Mouse (Mus musculus) stomach, embryonic 16.5 days (tissue): ENCODE results near the gene Rinl. TPM values are rescaled to one million over a fixed set of nuclear protein-coding genes. Genes with fewer than 3 reads are reported as not detected.

Source experiments
- ATAC-seq: fragments of 200-750 bp; cut with Nextera tagmentation; 2 replicates; pipeline ENCODE4 v1.8.0; 2017; ENCODE audit warnings: moderate number of reproducible peaks, moderate TSS enrichment; ENCODE audit not compliant: insufficient read depth, low FRiP score
- H3K27ac ChIP-seq: fragments of 300-500 bp; sonication (generic); 2 replicates; pipeline ENCODE4 v1.5.1; 2014; ENCODE audit warnings: low read length
- H3K27me3 ChIP-seq: fragments of 300-500 bp; sonication (generic); 2 replicates; pipeline ENCODE4 v1.6.1; 2014; ENCODE audit warnings: low read length, control low read depth, mixed read lengths; ENCODE audit not compliant: control insufficient read depth, insufficient read depth
- H3K36me3 ChIP-seq: fragments of 300-500 bp; sonication (generic); 2 replicates; pipeline ENCODE4 v1.6.1; 2014; ENCODE audit warnings: low read length; ENCODE audit not compliant: control insufficient read depth, insufficient read depth
- H3K4me1 ChIP-seq: fragments of 300-500 bp; sonication (generic); 2 replicates; pipeline ENCODE4 v1.6.1; 2014; ENCODE audit warnings: low read length, control low read depth, mixed read lengths; ENCODE audit not compliant: control insufficient read depth, insufficient read depth
- H3K4me2 ChIP-seq: fragments of 300-500 bp; sonication (generic); 2 replicates; pipeline ENCODE4 v1.6.1; 2014; ENCODE audit warnings: low read depth, low read length, mixed read lengths
- H3K4me3 ChIP-seq: fragments of 300-500 bp; sonication (generic); replicated peaks from 2 replicates; pipeline ENCODE4 v1.5.1; 2014; ENCODE audit warnings: mild to moderate bottlenecking, low read length
- H3K9ac ChIP-seq: fragments of 300-500 bp; sonication (generic); 2 replicates; pipeline ENCODE4 v1.6.1; 2014; ENCODE audit warnings: low read length
- H3K9me3 ChIP-seq: fragments of 300-500 bp; sonication (generic); replicated peaks from 2 replicates; pipeline ENCODE4 v1.6.1; 2016; ENCODE audit warnings: low read length, control low read depth; ENCODE audit not compliant: control insufficient read depth
- WGBS: fragments of 180-500 bp; shearing (Covaris S2); extraction: QIAGEN DNeasy Blood & Tissue Kit; methylation state at CpG from one replicate; pipeline ENCODE4 v1.1.7; 2014; 5-methylcytosine and 5-hydroxymethylcytosine counted together
- polyA plus RNA-seq: library from polyadenylated mRNA; unstranded; fragments of >200 nt; fragmentation: Nextera tagmentation; extraction: Ambion mirVana; gene quantifications from 2 replicates; pipeline ENCODE4 v1.2.1, GENCODE M21; 2015

The Rinl gene
- polyA plus RNA-seq, 1 experiment from 2014 or later: 5.9 TPM

DNA sequence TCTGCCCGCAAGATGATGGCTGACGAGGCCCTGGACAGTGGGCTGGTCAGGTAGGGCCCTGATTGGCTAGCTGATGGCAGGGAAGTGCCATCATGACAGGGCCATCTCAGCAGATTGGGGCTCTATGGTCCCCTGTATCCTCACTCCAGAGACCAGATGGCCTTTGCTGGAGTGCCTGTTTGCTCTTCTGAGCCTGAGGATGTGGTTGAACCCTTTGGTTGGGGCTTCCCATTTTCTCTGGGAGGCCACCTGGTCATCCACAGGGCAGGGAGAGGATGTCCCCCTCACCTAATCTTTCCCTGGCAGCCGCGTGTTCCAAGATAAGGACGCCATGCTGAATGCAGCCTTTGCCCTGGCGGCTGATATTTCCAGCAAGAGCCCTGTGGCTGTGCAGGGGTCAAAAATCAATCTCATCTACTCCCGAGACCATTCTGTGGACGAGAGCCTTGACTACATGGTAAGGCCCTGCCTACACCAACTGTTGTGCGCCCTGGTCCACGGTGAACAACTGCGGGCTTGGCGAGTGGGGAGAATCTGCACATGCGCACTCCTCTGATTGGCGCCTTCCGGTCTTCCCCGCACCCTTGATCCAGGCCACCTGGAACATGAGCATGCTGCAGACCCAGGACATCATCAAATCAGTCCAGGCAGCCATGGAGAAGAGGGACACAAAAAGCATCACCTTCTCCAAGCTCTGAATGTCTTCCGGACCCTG is 42.8 kb downstream of the Rinl start:
- peaks cover 18% of the 10 kb centered on the region; the same call in 1 of the 2 replicates for H3K36me3 ChIP-seq
- WGBS: 77% methylated on average over 17 of the region's 17 CpGs
- no peak for ATAC-seq
- H3K27ac ChIP-seq: peak overlapping the region; percentile 80
- no peaks in the 10 kb centered on the region for H3K27me3 ChIP-seq
- no peak overlapping the region for H3K4me2 ChIP-seq
- H3K4me1 ChIP-seq: peaks cover 8% of the 10 kb centered on the region
- no peak overlapping the region for H3K4me3 ChIP-seq
- H3K9ac ChIP-seq: no peak overlapping the region
- no peaks in the 10 kb centered on the region for H3K9me3 ChIP-seq

DNA sequence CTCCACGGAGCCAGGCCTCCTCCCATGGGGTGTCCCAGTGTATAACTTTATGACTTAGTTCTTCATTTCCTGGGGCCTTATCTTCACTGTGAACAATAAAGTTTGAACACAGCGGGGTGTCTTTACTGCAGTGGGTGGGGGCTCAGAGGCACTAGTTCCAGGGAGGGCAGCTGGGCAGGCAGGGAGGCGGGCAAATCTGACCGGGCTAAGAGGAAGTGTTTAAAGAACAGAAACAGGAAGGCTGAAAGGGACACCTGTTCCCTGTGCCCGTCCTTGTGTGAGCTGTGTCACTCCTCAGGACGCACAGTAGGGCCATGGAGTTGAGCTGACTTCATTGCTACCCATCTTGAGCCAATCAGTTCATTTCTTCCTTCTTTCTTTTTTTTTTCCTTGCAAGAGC is 43.4 kb downstream of the Rinl start:
- Histone ChIP-seq H3K9me3 (no peaks in the 10 kb centered on the region), H3K27me3 (no peaks in the 10 kb centered on the region), H3K36me3 (peaks cover 18% of the 10 kb centered on the region; the same call in 1 of the 2 replicates), H3K4me1 (peaks cover 8% of the 10 kb centered on the region), H3K4me3 (no peak overlapping the region), H3K27ac (peak overlapping the region; percentile 80), H3K9ac (no peak overlapping the region), H3K4me2 (no peak overlapping the region)
- 48% methylated on average over 6 of the region's 6 CpGs for WGBS
- ATAC-seq: peak; percentile 30; the same call in 1 of the 2 replicates

DNA sequence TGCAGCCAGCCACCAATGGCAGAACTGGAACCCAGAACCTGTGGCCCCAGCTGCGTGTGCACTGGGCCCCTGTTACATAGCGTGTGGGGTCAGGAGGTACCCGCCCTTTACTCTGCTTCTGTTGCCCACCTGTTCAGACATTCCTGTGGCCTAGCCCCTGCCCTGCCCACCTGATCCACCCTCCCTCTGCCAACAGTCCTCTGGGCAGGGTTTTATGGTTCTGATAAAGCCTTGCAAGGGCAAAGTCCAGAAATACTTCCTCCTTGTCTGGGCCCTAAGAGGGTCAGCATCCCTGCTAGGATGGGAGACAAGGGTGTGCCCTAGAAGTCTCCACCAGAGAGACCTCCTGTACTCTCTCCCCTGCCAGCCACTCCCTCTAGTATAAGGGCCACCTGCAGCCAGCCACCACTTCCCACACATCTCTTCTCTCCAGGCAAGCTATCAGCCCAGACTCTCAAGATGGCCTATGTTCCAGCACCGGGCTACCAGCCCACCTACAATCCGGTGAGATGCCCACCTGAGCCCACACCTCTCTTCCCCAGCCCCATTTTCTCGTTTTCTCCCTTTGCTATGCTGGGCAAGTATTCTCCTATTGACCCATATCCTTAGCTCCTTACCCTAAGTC is 45.1 kb downstream of the Rinl start, which contains the start of gene Lgals4:
Lgals4 (plus strand) TSS at position 132 of the 625 bp plus-strand sequence.
- Histone ChIP-seq H3K4me1 (peaks cover 3% of the 10 kb centered on the region), H3K4me2 (peak within 1 kb of the TSS; percentile 31), H3K4me3 (peak within 1 kb of the TSS; percentile 31), H3K36me3 (peaks cover 18% of the 10 kb centered on the region; the same call in 1 of the 2 replicates), H3K27ac (peak within 1 kb of the TSS; percentile 87), H3K9ac (peak within 1 kb of the TSS; percentile 20), H3K27me3 (no peaks in the 10 kb centered on the region), H3K9me3 (no peaks in the 10 kb centered on the region)
- peak; percentile 80 for ATAC-seq
- 64% methylated on average over 6 of the region's 6 CpGs for WGBS

DNA sequence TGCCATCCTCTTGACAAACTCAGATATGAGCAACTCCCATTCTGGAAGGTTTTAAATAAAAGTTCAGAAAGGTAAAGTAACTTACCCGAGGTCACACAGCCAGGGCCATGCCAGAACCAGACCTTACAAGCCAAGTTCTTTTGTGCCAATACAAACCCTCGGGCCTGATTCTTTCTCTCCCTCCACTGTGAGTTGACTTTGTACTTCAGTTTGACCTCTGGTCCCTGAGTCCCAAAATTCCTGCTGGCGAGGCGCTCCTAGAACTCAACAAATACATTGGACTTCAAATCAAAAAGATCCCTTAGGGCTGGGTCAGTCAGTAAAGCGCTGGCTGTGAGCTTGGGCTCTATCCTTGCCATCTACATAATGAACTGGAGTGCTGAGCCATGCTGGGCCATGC is 48.2 kb downstream of the Rinl start:
- Histone ChIP-seq H3K27ac (0 out of 2 replicates have a peak overlapping the region, but pooled peaks have one; percentile 7), H3K9me3 (no peaks in the 10 kb centered on the region), H3K9ac (no peak overlapping the region), H3K4me2 (0 out of 2 replicates have a peak overlapping the region, but pooled peaks have one; percentile 2), H3K36me3 (no peaks in the 10 kb centered on the region), H3K4me1 (no peaks in the 10 kb centered on the region; the same call in 1 of the 2 replicates), H3K27me3 (no peaks in the 10 kb centered on the region), H3K4me3 (no peak overlapping the region)
- WGBS: 78% methylated on average over 5 of the region's 5 CpGs
- ATAC-seq: no peak

DNA sequence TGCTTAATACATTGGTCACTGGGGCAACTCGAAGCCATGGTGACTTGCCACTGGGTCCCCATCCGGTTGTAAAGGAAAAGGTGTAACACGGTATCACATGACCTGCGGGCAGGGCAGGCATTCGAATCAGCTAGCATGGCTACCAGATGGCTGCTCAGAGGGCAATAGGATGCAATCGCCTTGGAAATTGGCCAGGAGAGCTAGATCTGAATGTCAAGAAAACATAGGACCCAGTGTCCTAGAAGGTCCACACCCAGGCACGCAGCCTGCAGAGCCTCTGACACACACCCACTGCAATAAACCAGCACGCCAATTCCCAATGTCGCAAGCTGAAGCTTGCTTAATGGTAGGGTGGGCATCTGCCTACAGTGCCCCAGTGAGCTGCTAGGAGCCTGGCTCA is 49.6 kb downstream of the Rinl start:
- Histone ChIP-seq H3K27me3 (no peaks in the 10 kb centered on the region), H3K4me3 (no peak overlapping the region), H3K27ac (peak overlapping the region; percentile 70), H3K9me3 (no peaks in the 10 kb centered on the region), H3K9ac (no peak overlapping the region), H3K4me1 (no peaks in the 10 kb centered on the region; the same call in 1 of the 2 replicates), H3K36me3 (no peaks in the 10 kb centered on the region), H3K4me2 (peak overlapping the region; percentile 13; the same call in 1 of the 2 replicates)
- WGBS: 65% methylated on average over 9 of the region's 9 CpGs
- peak; percentile 23; the same call in 1 of the 2 replicates for ATAC-seq

DNA sequence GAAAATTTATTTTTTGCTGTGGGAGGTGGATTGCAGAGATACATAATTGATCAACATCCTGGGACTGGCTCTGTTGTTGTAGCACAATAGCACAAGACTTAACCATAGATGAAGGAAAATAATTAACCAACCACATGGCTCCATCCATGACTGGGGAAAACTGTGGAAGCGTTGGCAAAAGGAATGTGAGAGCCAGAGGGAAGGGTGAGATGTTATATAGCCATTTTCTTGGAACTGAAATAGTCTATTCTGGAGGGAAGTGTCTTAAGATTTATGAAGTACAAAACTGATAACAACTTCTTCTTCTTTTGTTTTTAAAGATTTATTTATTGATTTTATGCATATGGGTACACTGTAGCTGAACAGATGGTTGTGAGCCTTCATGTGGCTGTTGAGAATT is 58.5 kb downstream of the Rinl start:
- H3K27me3 ChIP-seq: no peaks in the 10 kb centered on the region
- WGBS: 73% methylated on average over 1 of the region's 1 CpGs
- H3K9me3 ChIP-seq: no peaks in the 10 kb centered on the region
- ATAC-seq: no peak
- peaks cover 9% of the 10 kb centered on the region; the same call in 1 of the 2 replicates for H3K4me1 ChIP-seq
- H3K4me3 ChIP-seq: no peak overlapping the region
- H3K9ac ChIP-seq: no peak overlapping the region
- H3K36me3 ChIP-seq: no peaks in the 10 kb centered on the region
- no peak overlapping the region for H3K27ac ChIP-seq
- H3K4me2 ChIP-seq: no peak overlapping the region

Other genes starting within 250 kb of the Rinl start
- 124 and 215 TPM in 2 replicates for gene Sycn, start 248.1 kb upstream of the Rinl start, polyA plus RNA-seq
- 19.7 and 34.8 TPM in 2 replicates for gene Nccrp1, start 241.7 kb upstream of the Rinl start, polyA plus RNA-seq
- gene Samd4b, start 190.8 kb upstream of the Rinl start, polyA plus RNA-seq: 10.9 and 11.2 TPM in 2 replicates
- gene Pak4, start 190.8 kb upstream of the Rinl start, polyA plus RNA-seq: 54.8 and 64.4 TPM in 2 replicates
- 0.16 TPM in 1 of 2 replicates, not detected in the other for gene Acp7, start 157.6 kb upstream of the Rinl start, polyA plus RNA-seq
- gene Fbxo27, start 96.1 kb upstream of the Rinl start, polyA plus RNA-seq: 3.8 and 4.8 TPM in 2 replicates
- 9.0 and 9.1 TPM in 2 replicates for gene Fbxo17, start 72.2 kb upstream of the Rinl start, polyA plus RNA-seq
- gene Mrps12, start 47.1 kb upstream of the Rinl start, polyA plus RNA-seq: 117 and 135 TPM in 2 replicates
- gene Sars2, start 47.0 kb upstream of the Rinl start, polyA plus RNA-seq: 22.4 and 22.9 TPM in 2 replicates
- 0.30 TPM in 1 of 2 replicates, not detected in the other for gene Ccer2, start 32.8 kb upstream of the Rinl start, polyA plus RNA-seq
- gene Sirt2, start 22.2 kb upstream of the Rinl start, polyA plus RNA-seq: 62.1 and 63.7 TPM in 2 replicates
- gene Nfkbib, start 21.5 kb upstream of the Rinl start, polyA plus RNA-seq: 37.2 and 38.9 TPM in 2 replicates
- 170 and 200 TPM in 2 replicates for gene Hnrnpl, start 19.6 kb downstream of the Rinl start, polyA plus RNA-seq
- 227 and 230 TPM in 2 replicates for gene Ech1, start 36.2 kb downstream of the Rinl start, polyA plus RNA-seq
- gene Lgals4, start 44.9 kb downstream of the Rinl start, polyA plus RNA-seq: 353 and 382 TPM in 2 replicates
- 5.8 and 9.9 TPM in 2 replicates for gene Lgals7, start 74.9 kb downstream of the Rinl start, polyA plus RNA-seq
- 0.56 and 0.59 TPM in 2 replicates for gene Capn12, start 92.5 kb downstream of the Rinl start, polyA plus RNA-seq
- 413 and 449 TPM in 2 replicates for gene Actn4, start 173.4 kb downstream of the Rinl start, polyA plus RNA-seq
- gene Eif3k, start 192.9 kb downstream of the Rinl start, polyA plus RNA-seq: 339 and 345 TPM in 2 replicates
- 7.9 and 8.4 TPM in 2 replicates for gene Map4k1, start 193.1 kb downstream of the Rinl start, polyA plus RNA-seq